Mouse (Mus musculus): ENCODE measurements around the gene Ccdc9b. TPM values are rescaled to one million over a fixed set of nuclear protein-coding genes. Genes with fewer than 3 reads are reported as not detected.

The Ccdc9b gene
- polyA plus RNA-seq, 1 experiment from 2014 or later, result 3.4 TPM

GRCm38 (mm10) chr2:118775396-118775795, 12.9 kb upstream of the Ccdc9b start:
- no peaks in the 10 kb centered on the region for H3K36me3 ChIP-seq
- H3K4me1 ChIP-seq, result peaks cover 23% of the 10 kb centered on the region
- no peak for ATAC-seq (ENCODE audit: insufficient number of reproducible peaks, low FRiP score, low TSS enrichment, low read depth)
- H3K4me2 ChIP-seq, result no peak overlapping the region
- no peak overlapping the region for H3K27ac ChIP-seq
- no peak overlapping the region for H3K4me3 ChIP-seq
- no peaks in the 10 kb centered on the region for H3K9me3 ChIP-seq
- H3K27me3 ChIP-seq, result 0 out of 2 replicates have a peak, but pooled peaks cover 2% of the 10 kb centered on the region
- 60% methylated on average over 1 of the region's 1 CpGs for WGBS
- no peak overlapping the region for H3K9ac ChIP-seq

GRCm38 (mm10) chr2:118774536-118774935, 12.1 kb upstream of the Ccdc9b start:
- H3K4me2 ChIP-seq, result no peak overlapping the region
- no peaks in the 10 kb centered on the region for H3K36me3 ChIP-seq
- no peak overlapping the region for H3K9ac ChIP-seq
- no peak overlapping the region for H3K27ac ChIP-seq
- WGBS, result 73% methylated on average over 2 of the region's 2 CpGs
- peaks cover 17% of the 10 kb centered on the region for H3K4me1 ChIP-seq
- no peak for ATAC-seq (ENCODE audit: insufficient number of reproducible peaks, low FRiP score, low TSS enrichment, low read depth)
- H3K27me3 ChIP-seq, result 0 out of 2 replicates have a peak, but pooled peaks cover under 1% of the 10 kb centered on the region
- no peaks in the 10 kb centered on the region for H3K9me3 ChIP-seq
- H3K4me3 ChIP-seq, result no peak overlapping the region

- 74% methylated on average over 6 of the region's 6 CpGs for WGBS
- no peaks in the 10 kb centered on the region for H3K9me3 ChIP-seq
- no peak for ATAC-seq (ENCODE audit: insufficient number of reproducible peaks, low FRiP score, low TSS enrichment, low read depth)
These were observed 9.9 kb upstream of the Ccdc9b start, which contains the start of gene Phgr1 for GRCm38 (mm10) chr2:118772158-118772874. Phgr1 (plus strand) TSS chr2:118772769.

GRCm38 (mm10) chr2:118766041-118767033, 3.9 kb upstream of the Ccdc9b start:
- 71% methylated on average over 10 of the region's 10 CpGs for WGBS
- no peaks in the 10 kb centered on the region for H3K36me3 ChIP-seq
- no peak for ATAC-seq (ENCODE audit: insufficient number of reproducible peaks, low FRiP score, low TSS enrichment, low read depth)

More at GRCm38 (mm10) chr2:118772158-118772874, 9.9 kb upstream of the Ccdc9b start, which contains the start of gene Phgr1:
- H3K27me3 ChIP-seq, result no peaks in the 10 kb centered on the region
- H3K27ac ChIP-seq, result no peak within 1 kb of the TSS
- no peak within 1 kb of the TSS for H3K4me2 ChIP-seq
- H3K4me3 ChIP-seq, result no peak within 1 kb of the TSS
- no peaks in the 10 kb centered on the region for H3K36me3 ChIP-seq
- H3K4me1 ChIP-seq, result peaks cover 10% of the 10 kb centered on the region; the same call in 1 of the 2 replicates
- H3K9ac ChIP-seq, result no peak within 1 kb of the TSS

GRCm38 (mm10) chr2:118764875-118765274, 2.4 kb upstream of the Ccdc9b start:
- 79% methylated on average over 5 of the region's 5 CpGs for whole genome bisulfite sequencing
- no peak for ATAC-seq (ENCODE audit: insufficient number of reproducible peaks, low FRiP score, low TSS enrichment, low read depth)

More at GRCm38 (mm10) chr2:118766041-118767033, 3.9 kb upstream of the Ccdc9b start:
- Histone ChIP-seq H3K9ac (no peak overlapping the region), H3K9me3 (no peaks in the 10 kb centered on the region), H3K27me3 (no peaks in the 10 kb centered on the region), H3K4me2 (no peak overlapping the region), H3K4me1 (peaks cover 29% of the 10 kb centered on the region), H3K4me3 (no peak overlapping the region), H3K27ac (no peak overlapping the region)

GRCm38 (mm10) chr2:118764094-118764831, 1.8 kb upstream of the Ccdc9b start:
- Histone ChIP-seq H3K27ac (no peak overlapping the region), H3K4me2 (no peak overlapping the region)
- 22% methylated on average over 11 of the region's 11 CpGs for WGBS

More at GRCm38 (mm10) chr2:118764875-118765274, 2.4 kb upstream of the Ccdc9b start:
- no peaks in the 10 kb centered on the region for H3K36me3 ChIP-seq
- peaks cover 38% of the 10 kb centered on the region for H3K4me1 ChIP-seq
- no peaks in the 10 kb centered on the region for H3K27me3 ChIP-seq
- no peak overlapping the region for H3K27ac ChIP-seq
- H3K4me2 ChIP-seq, result no peak overlapping the region
- H3K9me3 ChIP-seq, result no peaks in the 10 kb centered on the region
- no peak overlapping the region for H3K4me3 ChIP-seq
- H3K9ac ChIP-seq, result no peak overlapping the region

GRCm38 (mm10) chr2:118763469-118763868, 1.0 kb upstream of the Ccdc9b start:
- WGBS, result 74% methylated on average over 7 of the region's 7 CpGs
- H3K9ac ChIP-seq, result no peak overlapping the region
- H3K27me3 ChIP-seq, result peaks cover 8% of the 10 kb centered on the region; the same call in 1 of the 2 replicates
- peaks cover 45% of the 10 kb centered on the region for H3K4me1 ChIP-seq
- H3K4me2 ChIP-seq, result no peak overlapping the region
- H3K9me3 ChIP-seq, result no peaks in the 10 kb centered on the region
- no peak for ATAC-seq (ENCODE audit: insufficient number of reproducible peaks, low FRiP score, low TSS enrichment, low read depth)
- no peaks in the 10 kb centered on the region for H3K36me3 ChIP-seq
- H3K27ac ChIP-seq, result 0 out of 2 replicates have a peak overlapping the region, but pooled peaks have one; percentile 84
- no peak overlapping the region for H3K4me3 ChIP-seq

More at GRCm38 (mm10) chr2:118764094-118764831, 1.8 kb upstream of the Ccdc9b start:
- Histone ChIP-seq H3K9me3 (no peaks in the 10 kb centered on the region), H3K36me3 (no peaks in the 10 kb centered on the region), H3K27me3 (peaks cover 3% of the 10 kb centered on the region; the same call in 1 of the 2 replicates), H3K4me3 (no peak overlapping the region), H3K9ac (no peak overlapping the region), H3K4me1 (peaks cover 43% of the 10 kb centered on the region)
- ATAC-seq (ENCODE audit: insufficient number of reproducible peaks, low FRiP score, low TSS enrichment, low read depth), result no peak

GRCm38 (mm10) chr2:118762784-118763148, 305 bp upstream of the Ccdc9b start:
- Histone ChIP-seq H3K9ac (0 out of 2 replicates have a peak overlapping the region, but pooled peaks have one; percentile 18), H3K4me3 (peak overlapping the region; percentile 23), H3K27ac (peak overlapping the region; percentile 84), H3K4me1 (peaks cover 45% of the 10 kb centered on the region), H3K36me3 (no peaks in the 10 kb centered on the region), H3K9me3 (no peaks in the 10 kb centered on the region), H3K27me3 (peaks cover 8% of the 10 kb centered on the region; the same call in 1 of the 2 replicates), H3K4me2 (peak overlapping the region; percentile 38)
- WGBS, result 16% methylated on average over 10 of the region's 10 CpGs
- ATAC-seq (ENCODE audit: insufficient number of reproducible peaks, low FRiP score, low TSS enrichment, low read depth), result no peak

- H3K27me3 ChIP-seq, result peaks cover 8% of the 10 kb centered on the region; the same call in 1 of the 2 replicates
- no peak overlapping the region for H3K4me3 ChIP-seq
- H3K4me1 ChIP-seq, result peaks cover 48% of the 10 kb centered on the region
- no peak for ATAC-seq (ENCODE audit: insufficient number of reproducible peaks, low FRiP score, low TSS enrichment, low read depth)
- H3K9ac ChIP-seq, result no peak overlapping the region
- H3K36me3 ChIP-seq, result no peaks in the 10 kb centered on the region
- H3K27ac ChIP-seq, result peak overlapping the region; percentile 84; the same call in 1 of the 2 replicates
- no peak overlapping the region for H3K4me2 ChIP-seq
- WGBS, result 74% methylated on average over 12 of the region's 12 CpGs
- no peaks in the 10 kb centered on the region for H3K9me3 ChIP-seq
These were observed 1.1 kb downstream of the Ccdc9b start for GRCm38 (mm10) chr2:118761358-118761757.

GRCm38 (mm10) chr2:118760311-118761025, 2.0 kb downstream of the Ccdc9b start:
- no peak for ATAC-seq (ENCODE audit: insufficient number of reproducible peaks, low FRiP score, low TSS enrichment, low read depth)
- Histone ChIP-seq H3K4me2 (no peak overlapping the region), H3K4me1 (peaks cover 52% of the 10 kb centered on the region), H3K36me3 (no peaks in the 10 kb centered on the region), H3K9me3 (no peaks in the 10 kb centered on the region), H3K27me3 (peaks cover 8% of the 10 kb centered on the region; the same call in 1 of the 2 replicates), H3K4me3 (no peak overlapping the region), H3K9ac (no peak overlapping the region), H3K27ac (no peak overlapping the region)
- 84% methylated on average over 11 of the region's 11 CpGs for WGBS

Data from limb, embryonic 15.5 days (tissue).